Mouse (Mus musculus) cerebral cortex, adult 2 months (tissue): ENCODE data around the gene Sp8.

Experiments
- WGBS: fragments of 180-500 bp; shearing (Covaris S2); methylation state at CpG from one replicate; pipeline ENCODE4 v1.1.7; 2018; 5-methylcytosine and 5-hydroxymethylcytosine counted together

Gene Sp8

GRCm38 (mm10) chr12:118846221-118846620 is at the start of gene Sp8:
Sp8 (plus strand) TSS chr12:118846329.
- WGBS, result 32% methylated on average over 6 of the region's 6 CpGs

- WGBS, result 9% methylated on average over 17 of the region's 17 CpGs
Observed at GRCm38 (mm10) chr12:118811328-118811961, 34.7 kb upstream of the Sp8 start.

- WGBS, result 77% methylated on average over 3 of the region's 3 CpGs
Observed at GRCm38 (mm10) chr12:118814561-118814960, 31.6 kb upstream of the Sp8 start.

- 77% methylated on average over 6 of the region's 6 CpGs for WGBS
Observed at GRCm38 (mm10) chr12:118829881-118830280, 16.2 kb upstream of the Sp8 start.

- WGBS, result 2% methylated on average over 72 of the region's 72 CpGs
Observed at GRCm38 (mm10) chr12:118836411-118837341, 9.5 kb upstream of the Sp8 start.

GRCm38 (mm10) chr12:118837361-118837760 is 8.8 kb upstream of the Sp8 start:
- WGBS, result 32% methylated on average over 11 of the region's 11 CpGs

GRCm38 (mm10) chr12:118838260-118838659 is 7.9 kb upstream of the Sp8 start:
- WGBS, result 37% methylated on average over 2 of the region's 2 CpGs

- 44% methylated on average over 5 of the region's 5 CpGs for WGBS
Observed at GRCm38 (mm10) chr12:118839398-118839797, 6.7 kb upstream of the Sp8 start.

GRCm38 (mm10) chr12:118840301-118840700 is 5.8 kb upstream of the Sp8 start:
- WGBS, result 9% methylated on average over 15 of the region's 15 CpGs

- 5% methylated on average over 12 of the region's 12 CpGs for WGBS
Observed at GRCm38 (mm10) chr12:118840861-118841260, 5.3 kb upstream of the Sp8 start.

GRCm38 (mm10) chr12:118841381-118841922 is 4.7 kb upstream of the Sp8 start:
- 34% methylated on average over 5 of the region's 5 CpGs for WGBS

- 41% methylated on average over 6 of the region's 6 CpGs for WGBS
Observed at GRCm38 (mm10) chr12:118841971-118842550, 4.1 kb upstream of the Sp8 start.

- 4% methylated on average over 33 of the region's 33 CpGs for WGBS
Observed at GRCm38 (mm10) chr12:118842671-118843411, 3.3 kb upstream of the Sp8 start.

GRCm38 (mm10) chr12:118844841-118845240 is 1.3 kb upstream of the Sp8 start:
- 51% methylated on average over 3 of the region's 3 CpGs for WGBS

- 50% methylated on average over 3 of the region's 3 CpGs for WGBS
Observed at GRCm38 (mm10) chr12:118845351-118845750, 778 bp upstream of the Sp8 start.

GRCm38 (mm10) chr12:118846649-118847321 is 656 bp downstream of the Sp8 start:
- 2% methylated on average over 59 of the region's 59 CpGs for WGBS

- 3% methylated on average over 17 of the region's 17 CpGs for WGBS
Observed at GRCm38 (mm10) chr12:118847381-118847780, 1.3 kb downstream of the Sp8 start.

GRCm38 (mm10) chr12:118847861-118848495 is 1.8 kb downstream of the Sp8 start:
- 4% methylated on average over 23 of the region's 23 CpGs for WGBS

- WGBS, result under 1% methylated on average over 79 of the region's 80 CpGs
Observed at GRCm38 (mm10) chr12:118848496-118849202, 2.5 kb downstream of the Sp8 start.
